In the genomic region with DNA sequence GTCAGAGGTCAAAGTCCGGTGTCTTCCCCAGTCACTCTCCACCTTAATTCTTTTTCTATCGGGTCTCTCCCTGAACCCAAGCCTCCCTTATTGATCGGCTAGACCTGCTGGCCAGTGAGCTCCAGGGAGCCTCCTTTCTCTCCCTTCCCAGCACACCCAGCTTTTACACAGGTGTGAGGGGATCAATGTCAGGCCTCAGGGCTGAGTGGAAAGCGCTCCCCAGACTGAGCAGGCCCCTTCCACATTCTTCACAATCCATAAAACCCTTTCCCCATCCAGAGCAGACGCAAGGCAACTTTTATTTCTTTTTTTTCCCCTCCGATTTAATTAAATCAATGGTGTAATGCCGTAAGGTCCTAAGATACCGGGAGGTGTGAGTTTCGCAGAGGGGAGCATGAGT, we compare ENCODE assay signal across 12 mouse cellular contexts.
DNase-seq lines count a peak whose midpoint lies in the region; ATAC-seq and TF ChIP-seq lines count a peak whose summit lies in the region.
"Had no signal": no experiment of that assay in that cellular context is flagged by ENCODE, and none has a peak within 500 bp of the region (broad histone marks: within the 10 kb centered on the region; RNA-seq: fewer than 3 reads in every experiment).

No protein-coding gene starts in this region.

- no peaks in the 10 kb centered on the region for H3K36me3 ChIP-seq in midbrain, embryonic 10.5 days
- no peaks in the 10 kb centered on the region for H3K36me3 ChIP-seq in midbrain, postnatal 0 days (ENCODE audit: insufficient read depth, low read length)
- H3K36me3 ChIP-seq in forebrain, embryonic 16.5 days (ENCODE audit: control insufficient read depth, insufficient read depth), result no peaks in the 10 kb centered on the region
- no peaks in the 10 kb centered on the region for H3K36me3 ChIP-seq in limb, embryonic 11.5 days (ENCODE audit: control insufficient read depth, insufficient read depth, low read length)
- no peaks in the 10 kb centered on the region for H3K36me3 ChIP-seq in midbrain, embryonic 15.5 days (replicated peaks)
- no peaks in the 10 kb centered on the region for H3K36me3 ChIP-seq in intestine, embryonic 15.5 days
- H3K36me3 ChIP-seq: heart, embryonic 15.5 days; liver, embryonic 13.5 days had no signal

- H3K4me3 ChIP-seq in midbrain, embryonic 10.5 days, result no peak overlapping the region
- no peak overlapping the region for H3K4me3 ChIP-seq in midbrain, postnatal 0 days (ENCODE audit: low read depth, low read length)
- H3K4me3 ChIP-seq in forebrain, embryonic 16.5 days (replicated peaks; ENCODE audit: low read length), result no peak overlapping the region
- no peak overlapping the region for H3K4me3 ChIP-seq in limb, embryonic 11.5 days (ENCODE audit: low read depth, low read length)
- no peak overlapping the region for H3K4me3 ChIP-seq in midbrain, embryonic 15.5 days
- no peak overlapping the region for H3K4me3 ChIP-seq in intestine, embryonic 15.5 days (replicated peaks)
- no peak overlapping the region for H3K4me3 ChIP-seq in lung, adult 2 months (replicated peaks; ENCODE audit: extremely low read depth, low read depth, low read length)
- H3K4me3 ChIP-seq: heart, embryonic 15.5 days; layer of hippocampus, adult 2 months; liver, embryonic 13.5 days; megakaryocyte, embryonic 14.5 days had no signal

- H3K9me3 ChIP-seq in midbrain, embryonic 10.5 days (replicated peaks), result peaks cover 6% of the 10 kb centered on the region; the same call in 1 of the 2 replicates
- no peaks in the 10 kb centered on the region for H3K9me3 ChIP-seq in midbrain, postnatal 0 days (ENCODE audit: low read length)
- H3K9me3 ChIP-seq in forebrain, embryonic 16.5 days (ENCODE audit: control insufficient read depth, low read length), result 0 out of 2 replicates have a peak, but pooled peaks cover 2% of the 10 kb centered on the region
- no peaks in the 10 kb centered on the region for H3K9me3 ChIP-seq in limb, embryonic 11.5 days (ENCODE audit: control insufficient read depth, low read length)
- H3K9me3 ChIP-seq in midbrain, embryonic 15.5 days, result no peaks in the 10 kb centered on the region
- no peaks in the 10 kb centered on the region; the same call in 1 of the 2 replicates for H3K9me3 ChIP-seq in intestine, embryonic 15.5 days
- H3K9me3 ChIP-seq: heart, embryonic 15.5 days; liver, embryonic 13.5 days had no signal

- H3K27ac ChIP-seq in midbrain, embryonic 10.5 days (replicated peaks), result peak overlapping the region; percentile 86
- no peak overlapping the region for H3K27ac ChIP-seq in midbrain, postnatal 0 days (ENCODE audit: low read depth, low read length)
- no peak overlapping the region for H3K27ac ChIP-seq in forebrain, embryonic 16.5 days (ENCODE audit: low read length)
- H3K27ac ChIP-seq in limb, embryonic 11.5 days (replicated peaks; ENCODE audit: low read depth, low read length), result peak overlapping the region; percentile 52; the same call in 1 of the 2 replicates
- peak overlapping the region; percentile 63 for H3K27ac ChIP-seq in midbrain, embryonic 15.5 days
- no peak overlapping the region for H3K27ac ChIP-seq in intestine, embryonic 15.5 days
- H3K27ac ChIP-seq: heart, embryonic 15.5 days; layer of hippocampus, adult 2 months; liver, embryonic 13.5 days had no signal

- no peak for TF ChIP-seq POLR2A in lung, adult 2 months (IDR thresholded peaks at IDR 0.05; ENCODE audit: borderline replicate concordance, extremely low read depth, low read depth, low read length)

- H3K4me1 ChIP-seq in midbrain, embryonic 10.5 days, result peaks cover 40% of the 10 kb centered on the region
- peaks cover 4% of the 10 kb centered on the region; the same call in 1 of the 2 replicates for H3K4me1 ChIP-seq in midbrain, postnatal 0 days (ENCODE audit: insufficient read depth, low read length)
- peaks cover 17% of the 10 kb centered on the region for H3K4me1 ChIP-seq in forebrain, embryonic 16.5 days (replicated peaks; ENCODE audit: control insufficient read depth, insufficient read depth, low read length)
- 0 out of 2 replicates have a peak, but pooled peaks cover 8% of the 10 kb centered on the region for H3K4me1 ChIP-seq in limb, embryonic 11.5 days (ENCODE audit: control insufficient read depth, insufficient read depth, low read length)
- peaks cover 10% of the 10 kb centered on the region for H3K4me1 ChIP-seq in midbrain, embryonic 15.5 days
- H3K4me1 ChIP-seq in intestine, embryonic 15.5 days (replicated peaks), result no peaks in the 10 kb centered on the region
- no peaks in the 10 kb centered on the region for H3K4me1 ChIP-seq in lung, adult 2 months (ENCODE audit: control insufficient read depth, insufficient read depth, low read length)
- H3K4me1 ChIP-seq: heart, embryonic 15.5 days; liver, embryonic 13.5 days had no signal

- WGBS in midbrain, embryonic 10.5 days, result 20% methylated on average over 9 of the region's 9 CpGs
- 30% methylated on average over 9 of the region's 9 CpGs for whole genome bisulfite sequencing in midbrain, postnatal 0 days
- 11% methylated on average over 9 of the region's 9 CpGs for WGBS in forebrain, embryonic 16.5 days
- 54% methylated on average over 9 of the region's 9 CpGs for WGBS in limb, embryonic 11.5 days
- 12% methylated on average over 9 of the region's 9 CpGs for WGBS in midbrain, embryonic 15.5 days
- WGBS in intestine, embryonic 15.5 days, result 72% methylated on average over 9 of the region's 9 CpGs
- WGBS in lung, adult 2 months, result 89% methylated on average over 9 of the region's 9 CpGs

- no peak for TF ChIP-seq CTCF in midbrain, postnatal 0 days (IDR thresholded peaks at IDR 0.05)
- TF ChIP-seq CTCF in lung, adult 2 months (IDR thresholded peaks at IDR 0.05; ENCODE audit: insufficient read depth, low read length), result no peak

- DNase-seq in midbrain, embryonic 10.5 days (ENCODE audit: low spot score), result no peak
- DNase-seq in midbrain, postnatal 0 days (ENCODE audit: low spot score), result no peak
- no peak for DNase-seq in limb, embryonic 11.5 days (ENCODE audit: low spot score)
- no peak for DNase-seq in natural killer cell, adult 2 months (ENCODE audit: low spot score in 2 of 2)
- DNase-seq in lung, adult 2 months, result no peak
- DNase-seq: liver, embryonic 13.5 days had no signal

- H3K27me3 ChIP-seq in midbrain, embryonic 10.5 days (ENCODE audit: low read depth, poor library complexity, severe bottlenecking), result no peaks in the 10 kb centered on the region
- no peaks in the 10 kb centered on the region for H3K27me3 ChIP-seq in midbrain, postnatal 0 days (ENCODE audit: insufficient read depth, low read length)
- no peaks in the 10 kb centered on the region for H3K27me3 ChIP-seq in forebrain, embryonic 16.5 days (replicated peaks; ENCODE audit: control insufficient read depth, insufficient read depth, low read length)
- H3K27me3 ChIP-seq in limb, embryonic 11.5 days (ENCODE audit: control insufficient read depth, insufficient read depth, low read length), result no peaks in the 10 kb centered on the region
- no peaks in the 10 kb centered on the region for H3K27me3 ChIP-seq in midbrain, embryonic 15.5 days (replicated peaks)
- H3K27me3 ChIP-seq in intestine, embryonic 15.5 days (replicated peaks), result no peaks in the 10 kb centered on the region
- H3K27me3 ChIP-seq: heart, embryonic 15.5 days; liver, embryonic 13.5 days had no signal

- no peak for ATAC-seq in midbrain, postnatal 0 days (ENCODE audit: low FRiP score)
- ATAC-seq in forebrain, embryonic 16.5 days, result no peak
- no peak for ATAC-seq in limb, embryonic 11.5 days (ENCODE audit: insufficient number of reproducible peaks, low FRiP score, low TSS enrichment, low read depth)
- no peak for ATAC-seq in midbrain, embryonic 15.5 days (replicated peaks)
- ATAC-seq in intestine, embryonic 15.5 days, result no peak

- no peak overlapping the region for H3K4me2 ChIP-seq in midbrain, postnatal 0 days (ENCODE audit: low read depth, low read length, poor library complexity, severe bottlenecking)
- H3K4me2 ChIP-seq in forebrain, embryonic 16.5 days (ENCODE audit: low read length), result no peak overlapping the region
- H3K4me2 ChIP-seq in limb, embryonic 11.5 days (ENCODE audit: low read depth, severe bottlenecking), result no peak overlapping the region
- no peak overlapping the region for H3K4me2 ChIP-seq in midbrain, embryonic 15.5 days
- no peak overlapping the region for H3K4me2 ChIP-seq in intestine, embryonic 15.5 days (replicated peaks)
- H3K4me2 ChIP-seq: heart, embryonic 15.5 days; liver, embryonic 13.5 days had no signal

- H3K9ac ChIP-seq in midbrain, postnatal 0 days (replicated peaks; ENCODE audit: low read length, poor library complexity, severe bottlenecking), result no peak overlapping the region
- peak overlapping the region; percentile 45 for H3K9ac ChIP-seq in forebrain, embryonic 16.5 days (replicated peaks; ENCODE audit: low read depth, low read length)
- H3K9ac ChIP-seq in limb, embryonic 11.5 days (ENCODE audit: low read length), result no peak overlapping the region
- no peak overlapping the region for H3K9ac ChIP-seq in midbrain, embryonic 15.5 days
- H3K9ac ChIP-seq in intestine, embryonic 15.5 days, result no peak overlapping the region
- H3K9ac ChIP-seq: heart, embryonic 15.5 days; liver, embryonic 13.5 days had no signal

Comparison
In these comparisons a context has a peak if more than half of its experiments do, and no peak if none do; other contexts are left out.
1. H3K27ac ChIP-seq: peak in midbrain, embryonic 10.5 days (single experiment), limb, embryonic 11.5 days (single experiment) and midbrain, embryonic 15.5 days (single experiment); none in midbrain, postnatal 0 days (single experiment), forebrain, embryonic 16.5 days (single experiment) and intestine, embryonic 15.5 days (single experiment).